Mouse (Mus musculus) adrenal gland, adult (tissue): ENCODE results near the gene Gm20605.

Source experiments
- DNase-seq, 2 experiments: peaks; one replicate each; pipeline ENCODE4 v3.0.0; 2022 to 2023; ENCODE audit warnings: low spot score in 1 of 2; ENCODE audit not compliant: inconsistent age in 2 of 2

The Gm20605 gene

GRCm38 (mm10) chr5:137628498-137629305, at the start of gene Gm20605, which contains the start of the genes Fbxo24 and Lrch4:
Gm20605 (plus strand) TSS chr5:137629175.
Fbxo24 (minus strand) TSS chr5:137629002.
Lrch4 (plus strand) TSS chr5:137629121.
- peak; percentile 99 to 100 for DNase-seq

GRCm38 (mm10) chr5:137580246-137580645, 48.7 kb upstream of the Gm20605 start:
- no peak for DNase-seq

- no peak for DNase-seq
Observed at GRCm38 (mm10) chr5:137582702-137583101, 46.3 kb upstream of the Gm20605 start.

- peak in 1 of 2 experiments; percentile 46 for DNase-seq
Observed at GRCm38 (mm10) chr5:137583670-137584169, 45.3 kb upstream of the Gm20605 start.

GRCm38 (mm10) chr5:137584976-137585375, 44.0 kb upstream of the Gm20605 start:
- DNase-seq: peak; percentile 76 to 92

- no peak for DNase-seq
Observed at GRCm38 (mm10) chr5:137590507-137590906, 38.5 kb upstream of the Gm20605 start.

GRCm38 (mm10) chr5:137595921-137596320, 33.1 kb upstream of the Gm20605 start:
- DNase-seq: no peak

- DNase-seq: peak in 1 of 2 experiments; percentile 58
Observed at GRCm38 (mm10) chr5:137596601-137597261, 32.2 kb upstream of the Gm20605 start.

- no peak for DNase-seq
Observed at GRCm38 (mm10) chr5:137597625-137598024, 31.4 kb upstream of the Gm20605 start.

GRCm38 (mm10) chr5:137598100-137598826, 30.7 kb upstream of the Gm20605 start:
- DNase-seq: no peak

- peak in 1 of 2 experiments; percentile 39 for DNase-seq
Observed at GRCm38 (mm10) chr5:137599600-137599999, 29.4 kb upstream of the Gm20605 start.

GRCm38 (mm10) chr5:137600281-137600618, 28.7 kb upstream of the Gm20605 start:
- no peak for DNase-seq

- peak; percentile 97 to 99 for DNase-seq
Observed at GRCm38 (mm10) chr5:137600619-137601364, 28.2 kb upstream of the Gm20605 start, which contains the start of gene Mospd3. Mospd3 (minus strand) TSS chr5:137601058.

GRCm38 (mm10) chr5:137601365-137601729, 27.6 kb upstream of the Gm20605 start:
- DNase-seq: peak; percentile 44 to 75

GRCm38 (mm10) chr5:137607860-137608653, 20.9 kb upstream of the Gm20605 start:
- DNase-seq: peak in 1 of 2 experiments; percentile 33

- DNase-seq: peak in 1 of 2 experiments; percentile 44
Observed at GRCm38 (mm10) chr5:137608654-137609190, 20.3 kb upstream of the Gm20605 start.

GRCm38 (mm10) chr5:137609292-137609691, 19.7 kb upstream of the Gm20605 start:
- peak in 1 of 2 experiments; percentile 76 for DNase-seq

GRCm38 (mm10) chr5:137610056-137610455, 18.9 kb upstream of the Gm20605 start:
- no peak for DNase-seq

- peak; percentile 90 to 95 for DNase-seq
Observed at GRCm38 (mm10) chr5:137610548-137611244, 18.3 kb upstream of the Gm20605 start.
